Mouse (Mus musculus): Measurements from ENCODE around the gene Sapcd2.

Gene Sapcd2

GRCm38 (mm10) chr2:25371764-25372643 is at the start of gene Sapcd2:
Sapcd2 (plus strand) TSS chr2:25372321.
- peak; percentile 84 for DNase-seq (ENCODE audit: low spot score)

- DNase-seq (ENCODE audit: low spot score) = no peak
Measured at GRCm38 (mm10) chr2:25326036-25326435, 46.1 kb upstream of the Sapcd2 start.

GRCm38 (mm10) chr2:25328440-25328839 is 43.7 kb upstream of the Sapcd2 start:
- no peak for DNase-seq (ENCODE audit: low spot score)

GRCm38 (mm10) chr2:25331470-25331869 is 40.7 kb upstream of the Sapcd2 start:
- no peak for DNase-seq (ENCODE audit: low spot score)

- peak; percentile 99 for DNase-seq (ENCODE audit: low spot score)
Measured at GRCm38 (mm10) chr2:25332286-25333160, 39.6 kb upstream of the Sapcd2 start, which contains the start of gene Man1b1. Man1b1 (plus strand) TSS chr2:25332338.

GRCm38 (mm10) chr2:25333569-25333968 is 38.6 kb upstream of the Sapcd2 start:
- DNase-seq (ENCODE audit: low spot score) = no peak

- no peak for DNase-seq (ENCODE audit: low spot score)
Measured at GRCm38 (mm10) chr2:25338303-25338702, 33.8 kb upstream of the Sapcd2 start.

GRCm38 (mm10) chr2:25348162-25348561 is 24.0 kb upstream of the Sapcd2 start:
- no peak for DNase-seq (ENCODE audit: low spot score)

GRCm38 (mm10) chr2:25349499-25349898 is 22.6 kb upstream of the Sapcd2 start:
- DNase-seq (ENCODE audit: low spot score) = no peak

GRCm38 (mm10) chr2:25350701-25351100 is 21.4 kb upstream of the Sapcd2 start:
- DNase-seq (ENCODE audit: low spot score) = no peak

GRCm38 (mm10) chr2:25354211-25354610 is 17.9 kb upstream of the Sapcd2 start:
- no peak for DNase-seq (ENCODE audit: low spot score)

GRCm38 (mm10) chr2:25355419-25356066 is 16.6 kb upstream of the Sapcd2 start:
- DNase-seq (ENCODE audit: low spot score) = no peak

- peak; percentile 75 for DNase-seq (ENCODE audit: low spot score)
Measured at GRCm38 (mm10) chr2:25356208-25357079, 15.7 kb upstream of the Sapcd2 start, which contains the start of gene Dpp7. Dpp7 (minus strand) TSS chr2:25356359.

- no peak for DNase-seq (ENCODE audit: low spot score)
Measured at GRCm38 (mm10) chr2:25359848-25360247, 12.3 kb upstream of the Sapcd2 start.

GRCm38 (mm10) chr2:25363478-25364178 is 8.5 kb upstream of the Sapcd2 start:
- no peak for DNase-seq (ENCODE audit: low spot score)

- no peak for DNase-seq (ENCODE audit: low spot score)
Measured at GRCm38 (mm10) chr2:25364313-25364712, 7.8 kb upstream of the Sapcd2 start.

- DNase-seq (ENCODE audit: low spot score) = no peak
Measured at GRCm38 (mm10) chr2:25364761-25365090, 7.4 kb upstream of the Sapcd2 start.

- peak; percentile 80 for DNase-seq (ENCODE audit: low spot score)
Measured at GRCm38 (mm10) chr2:25365091-25365761, 6.9 kb upstream of the Sapcd2 start, which contains the start of gene Uap1l1. Uap1l1 (minus strand) TSS chr2:25365682.

GRCm38 (mm10) chr2:25369996-25370395 is 2.1 kb upstream of the Sapcd2 start:
- DNase-seq (ENCODE audit: low spot score) = no peak

Measured in testis, postnatal 14 days (tissue).